ENCODE assay signal across 15 mouse cellular contexts in genomic region chr14:73449901-73450495, GRCm38 (mm10). TPM values are rescaled to one million over a fixed set of nuclear protein-coding genes. Genes with fewer than 3 reads are reported as not detected.
DNase-seq lines count a peak whose midpoint lies in the region; ATAC-seq and TF ChIP-seq lines count a peak whose summit lies in the region.
"Had no signal": no experiment of that assay in that cellular context is flagged by ENCODE, and none has a peak within 500 bp of the region (broad histone marks: within the 10 kb centered on the region; RNA-seq: fewer than 3 reads in every experiment).

No protein-coding gene starts in this region.

- H3K9ac ChIP-seq in midbrain, embryonic 15.5 days, result no peak overlapping the region
- H3K9ac ChIP-seq: embryonic facial prominence, embryonic 13.5 days; heart, embryonic 12.5 days; hindbrain, embryonic 13.5 days; liver, embryonic 12.5 days had no signal

- no peak for TF ChIP-seq CTCF in embryonic fibroblast, embryonic 13.5 days (IDR thresholded peaks at IDR 0.05; ENCODE audit: borderline replicate concordance, insufficient read depth, low read length)

- no peak overlapping the region for H3K4me3 ChIP-seq in embryonic fibroblast, embryonic 13.5 days (ENCODE audit: insufficient read depth, low read length)
- H3K4me3 ChIP-seq in midbrain, embryonic 15.5 days, result no peak overlapping the region
- H3K4me3 ChIP-seq: embryonic facial prominence, embryonic 13.5 days; heart, embryonic 12.5 days; hindbrain, embryonic 13.5 days; liver, embryonic 12.5 days had no signal

- peaks cover 19% of the 10 kb centered on the region for H3K4me1 ChIP-seq in embryonic fibroblast, embryonic 13.5 days (ENCODE audit: control insufficient read depth, insufficient read depth, low read length)
- no peaks in the 10 kb centered on the region for H3K4me1 ChIP-seq in midbrain, embryonic 15.5 days
- H3K4me1 ChIP-seq: hindbrain, embryonic 13.5 days had no signal

- peak overlapping the region; percentile 68 for H3K27ac ChIP-seq in embryonic fibroblast, embryonic 13.5 days (ENCODE audit: insufficient read depth, low read length)
- no peak overlapping the region for H3K27ac ChIP-seq in midbrain, embryonic 15.5 days
- H3K27ac ChIP-seq: embryonic facial prominence, embryonic 13.5 days; hindbrain, embryonic 13.5 days; liver, embryonic 12.5 days had no signal

- H3K4me2 ChIP-seq in midbrain, embryonic 15.5 days, result no peak overlapping the region
- H3K4me2 ChIP-seq: embryonic facial prominence, embryonic 13.5 days; heart, embryonic 12.5 days; hindbrain, embryonic 13.5 days; liver, embryonic 12.5 days; midbrain, embryonic 11.5 days had no signal

- 84% methylated on average over 6 of the region's 6 CpGs for WGBS in midbrain, embryonic 15.5 days

- no peak for TF ChIP-seq POLR2A in embryonic fibroblast, embryonic 13.5 days (IDR thresholded peaks at IDR 0.05; ENCODE audit: low read depth, low read length)

- no peaks in the 10 kb centered on the region for H3K36me3 ChIP-seq in midbrain, embryonic 15.5 days (replicated peaks)
- H3K36me3 ChIP-seq: embryonic facial prominence, embryonic 13.5 days; heart, embryonic 12.5 days; hindbrain, embryonic 13.5 days; liver, embryonic 12.5 days had no signal

- H3K9me3 ChIP-seq in midbrain, embryonic 15.5 days, result no peaks in the 10 kb centered on the region
- H3K9me3 ChIP-seq: embryonic facial prominence, embryonic 13.5 days; heart, embryonic 12.5 days; hindbrain, embryonic 13.5 days; liver, embryonic 12.5 days had no signal

- peak; percentile 39; the same call in 1 of the 2 replicates for ATAC-seq in frontal cortex, adult (ENCODE audit: low TSS enrichment)
- no peak for ATAC-seq in midbrain, embryonic 15.5 days (replicated peaks)
- ATAC-seq: liver, embryonic 12.5 days had no signal

- DNase-seq in frontal cortex, adult 2 months (ENCODE audit: extremely low spot score in 1 of 2, low spot score in 1 of 2), result no peak
- DNase-seq in 3T3-L1 (ENCODE audit: low read depth, low spot score), result peak; percentile 62
- DNase-seq in lung, postnatal 10 days, result peak; percentile 43
- DNase-seq in cerebellum, postnatal 36 days, result no peak
- no peak for DNase-seq in T-cell, adult 2 months (ENCODE audit: low spot score)
- DNase-seq: cerebellum, postnatal 14 days; right cerebral cortex, adult 18-20 months had no signal

- H3K27me3 ChIP-seq in midbrain, embryonic 15.5 days (replicated peaks), result no peaks in the 10 kb centered on the region
- H3K27me3 ChIP-seq: embryonic facial prominence, embryonic 13.5 days; heart, embryonic 12.5 days; liver, embryonic 12.5 days had no signal

RNA-seq across cellular contexts. Expression of gene Med4, which starts 59.8 kb away (rescaled TPM):
- 39.8 and 43.5 TPM in 2 replicates for polyA plus RNA-seq in frontal cortex, adult 2 months (2012; rRNA removed)
- 26.5 and 28.2 TPM in 2 replicates for polyA plus RNA-seq in embryonic fibroblast, embryonic 13.5 days (2011; ENCODE audit: insufficient read length, low read depth, missing spikeins)
- polyA plus RNA-seq in midbrain, embryonic 15.5 days (2015; fragmentation: Nextera tagmentation; extraction: Ambion mirVana), result 82.8 and 91.5 TPM in 2 replicates

Comparison
In these comparisons a context has a peak if more than half of its experiments do, and no peak if none do; other contexts are left out.
1. DNase-seq: peak in 3T3-L1 (single experiment) and lung, postnatal 10 days (single experiment); none in frontal cortex, adult 2 months (0 of 2), cerebellum, postnatal 36 days (0 of 2) and T-cell, adult 2 months (single experiment).